Mouse (Mus musculus): Measurements from ENCODE around the gene Vmn1r188. TPM values are rescaled to one million over a fixed set of nuclear protein-coding genes. Genes with fewer than 3 reads are reported as not detected.
"Not testable (repeated sequence)": the region's sequence is repeated elsewhere in the genome, so short reads cannot be mapped to it uniquely, and the experiment has no call there.

Vmn1r188 gene
- polyA plus RNA-seq, 1 experiment: not detected

DNA sequence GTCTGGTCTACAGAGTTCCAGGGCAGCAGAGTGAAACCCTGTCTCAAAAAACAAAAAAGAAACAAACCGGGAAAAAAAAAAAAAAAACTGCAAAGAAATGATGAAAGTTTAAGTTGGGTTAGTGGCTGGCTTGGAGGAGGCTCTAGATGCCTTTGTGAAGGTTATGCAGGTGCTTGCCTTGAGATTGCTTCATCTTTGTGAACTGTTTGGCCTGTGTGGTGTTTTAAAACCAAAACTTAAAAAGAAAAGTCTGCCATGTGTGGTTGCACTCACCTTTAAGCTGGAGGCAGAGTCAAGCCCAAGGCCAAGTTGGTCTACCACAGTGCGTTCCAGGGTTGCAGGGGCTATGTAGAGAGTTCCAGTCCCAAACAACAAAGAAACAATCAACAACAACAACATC lies 35.2 kb upstream of the Vmn1r188 start:
- no peak for DNase-seq (ENCODE audit: extremely low spot score in 1 of 2, low spot score in 1 of 2)

DNA sequence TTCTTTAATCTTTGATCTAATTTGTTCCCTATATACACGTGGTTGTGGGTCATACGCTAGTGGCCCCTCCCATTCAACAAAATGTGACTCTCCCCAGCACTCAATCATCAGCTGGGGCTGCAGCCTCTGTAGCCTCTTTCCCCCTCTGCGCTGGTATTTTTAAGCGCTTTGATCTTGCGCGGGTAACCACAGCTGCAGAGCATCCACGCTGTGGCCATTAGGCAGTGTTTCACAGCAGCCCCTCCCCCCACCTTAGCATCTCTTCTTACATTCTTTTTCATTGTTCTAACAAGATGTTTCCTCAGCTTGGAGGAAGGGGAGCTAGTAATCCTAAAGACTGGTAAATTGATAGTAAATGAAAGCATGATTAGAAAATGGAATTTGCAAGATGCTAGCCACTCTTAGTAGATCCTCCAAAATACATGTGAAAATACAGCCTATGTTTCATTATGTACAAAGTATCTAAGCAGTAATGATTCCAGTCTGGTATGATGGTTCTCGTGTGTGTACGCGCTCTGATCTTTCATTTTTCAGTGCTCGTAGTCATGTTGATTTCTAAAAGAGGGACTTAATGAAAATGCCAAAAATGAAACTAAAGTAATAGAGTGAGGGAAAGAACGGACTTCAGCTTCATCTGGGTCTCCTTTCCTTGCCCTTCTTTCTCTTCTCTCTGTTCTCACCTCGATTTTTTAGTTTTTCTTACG lies 34.4 kb upstream of the Vmn1r188 start:
- DNase-seq (ENCODE audit: extremely low spot score in 1 of 2, low spot score in 1 of 2): peak in 1 of 2 experiments; percentile 40

DNA sequence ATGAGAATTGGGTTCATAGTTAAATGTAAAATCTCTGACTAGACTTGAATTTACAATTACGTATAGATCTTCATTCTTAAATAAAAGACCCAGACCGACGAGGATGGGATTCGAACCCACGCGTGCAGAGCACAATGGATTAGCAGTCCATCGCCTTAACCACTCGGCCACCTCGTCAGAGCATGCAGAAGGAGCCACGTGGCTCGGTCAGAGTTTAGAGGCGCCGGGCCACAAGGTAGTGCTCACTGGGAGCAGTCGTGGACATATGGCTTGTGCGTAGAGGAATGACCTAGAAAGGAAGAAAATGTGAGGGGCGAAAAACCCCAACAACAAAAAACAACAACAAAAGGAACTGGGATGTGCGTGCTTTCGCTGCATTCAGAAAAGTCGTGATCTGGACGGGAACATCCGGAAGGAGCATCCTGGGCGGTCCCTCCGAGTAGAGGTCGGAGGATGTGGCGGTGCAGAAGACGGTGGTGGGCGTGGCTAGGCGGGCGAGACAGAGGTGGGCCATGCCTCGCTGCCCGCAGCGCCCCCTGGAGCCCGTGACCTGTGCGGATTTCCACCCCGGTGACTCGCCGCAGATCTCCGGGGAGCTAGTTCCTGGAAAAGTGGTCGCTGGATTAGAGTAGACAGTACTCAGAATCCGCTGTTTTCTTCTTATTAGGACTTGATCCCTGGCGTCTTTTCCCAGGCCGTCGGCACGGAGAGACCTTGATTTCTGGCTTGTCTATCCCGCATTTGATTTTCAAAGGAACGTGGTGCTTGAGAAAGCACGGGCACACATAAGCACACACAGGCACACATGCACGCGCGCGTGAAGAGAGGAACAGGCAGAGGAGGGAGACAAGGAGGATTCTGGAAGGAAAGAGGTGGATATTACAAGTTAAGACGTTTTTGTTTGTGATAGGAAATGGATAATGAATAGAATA lies 33.4 kb upstream of the Vmn1r188 start:
- peak; percentile 70 to 93 for DNase-seq (ENCODE audit: extremely low spot score in 1 of 2, low spot score in 1 of 2)

DNA sequence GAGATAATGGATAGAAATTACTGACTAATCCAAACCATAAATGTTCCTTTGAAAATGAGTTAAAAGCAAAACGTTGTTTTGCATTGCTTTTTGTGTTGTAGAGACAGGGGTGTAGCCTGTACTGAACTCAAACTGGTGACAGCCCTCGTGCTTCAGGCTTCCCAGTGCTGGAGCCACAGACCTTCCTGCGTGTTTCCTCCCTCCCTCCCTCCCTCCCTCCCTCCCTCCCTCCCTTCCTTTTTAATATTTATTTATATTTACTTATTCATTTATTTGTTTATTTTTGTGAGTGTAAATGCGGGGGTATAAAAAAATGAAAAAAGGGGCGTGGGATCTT lies 32.7 kb upstream of the Vmn1r188 start:
- no peak for DNase-seq (ENCODE audit: extremely low spot score in 1 of 2, low spot score in 1 of 2)

DNA sequence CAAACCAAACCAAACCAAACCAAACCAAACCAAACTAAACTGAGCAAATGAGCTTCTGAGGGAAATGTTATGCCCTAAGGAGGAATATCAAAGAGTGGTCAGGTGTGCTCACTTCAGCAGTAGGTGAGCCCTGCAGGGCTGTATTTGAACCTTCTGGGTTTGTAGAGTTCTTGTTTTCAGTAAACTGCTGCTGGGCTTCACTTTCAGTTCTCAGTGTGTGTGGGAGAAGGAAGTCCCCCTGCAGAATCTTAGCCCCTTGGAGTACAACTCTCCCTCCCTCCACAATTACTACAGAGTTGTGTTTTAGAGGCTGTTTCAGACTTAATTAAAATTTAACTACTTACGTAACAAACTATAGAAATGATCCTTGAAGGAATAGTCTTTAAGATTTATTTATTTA lies 30.5 kb upstream of the Vmn1r188 start:
- no peak for DNase-seq (ENCODE audit: extremely low spot score in 1 of 2, low spot score in 1 of 2)

DNA sequence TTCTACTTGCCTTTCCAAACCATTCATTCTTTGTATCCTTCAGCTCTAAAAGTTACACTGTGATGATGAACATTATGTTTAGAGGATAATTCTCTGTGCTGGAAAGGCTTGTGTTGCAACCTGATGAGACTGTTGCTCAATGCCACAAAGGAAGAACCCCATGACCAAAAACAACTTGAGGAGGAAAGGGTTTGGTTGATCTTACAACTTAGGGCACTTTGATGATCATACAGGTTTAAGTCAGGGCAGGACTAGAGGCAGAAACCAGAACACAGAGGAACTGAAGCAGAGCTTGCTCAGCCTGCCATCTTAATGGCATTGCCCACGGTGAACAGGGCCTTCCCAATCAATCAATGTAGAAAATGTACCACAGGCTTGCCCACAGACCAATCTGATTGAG lies 22.8 kb upstream of the Vmn1r188 start:
- DNase-seq (ENCODE audit: extremely low spot score in 1 of 2, low spot score in 1 of 2): no peak

DNA sequence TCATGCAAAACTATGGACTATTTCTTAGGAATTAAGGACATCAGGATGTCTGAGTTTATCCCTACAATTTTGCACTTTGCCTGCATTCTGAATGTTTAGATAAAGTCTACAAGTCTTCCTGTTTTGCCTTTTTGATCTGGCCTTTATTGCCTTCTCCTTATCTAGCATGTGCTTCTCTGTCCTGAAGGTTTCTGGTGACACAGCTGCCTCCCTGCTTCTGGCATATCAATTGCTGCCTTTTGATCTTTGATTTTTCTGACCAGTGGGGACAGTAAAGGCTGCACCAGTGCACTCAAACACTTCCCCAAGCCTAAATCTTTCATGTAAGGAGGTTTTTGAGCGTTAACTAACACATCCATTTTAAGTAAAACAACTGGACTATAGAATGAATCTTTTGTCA lies 20.8 kb upstream of the Vmn1r188 start:
- no peak for DNase-seq (ENCODE audit: extremely low spot score in 1 of 2, low spot score in 1 of 2)

DNA sequence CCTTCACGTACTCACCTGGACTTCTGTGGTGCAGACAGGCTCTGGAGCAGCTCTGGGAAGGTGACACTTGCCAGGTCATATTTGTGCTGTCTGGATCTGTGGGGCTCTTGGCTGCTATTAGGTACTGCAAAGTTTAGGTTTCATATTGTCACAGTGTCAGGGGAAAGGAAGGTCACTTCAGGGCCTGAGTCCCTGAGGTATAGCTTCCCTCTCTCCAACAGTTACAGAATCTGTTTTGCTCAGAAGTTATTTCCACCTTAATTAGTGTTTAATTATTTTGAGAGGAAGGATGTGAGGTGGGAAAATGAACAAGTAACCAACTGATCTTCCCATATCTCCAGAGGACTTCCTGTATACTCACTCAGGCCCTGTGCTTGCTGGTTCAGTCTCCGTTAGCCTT lies 21.5 kb downstream of the Vmn1r188 start, which contains the start of gene Vmn1r189:
Gene Vmn1r189, minus strand, starts transcription at position 101 of the 400 bp plus-strand sequence.
- not testable (repeated sequence) for DNase-seq (ENCODE audit: extremely low spot score in 1 of 2, low spot score in 1 of 2)

DNA sequence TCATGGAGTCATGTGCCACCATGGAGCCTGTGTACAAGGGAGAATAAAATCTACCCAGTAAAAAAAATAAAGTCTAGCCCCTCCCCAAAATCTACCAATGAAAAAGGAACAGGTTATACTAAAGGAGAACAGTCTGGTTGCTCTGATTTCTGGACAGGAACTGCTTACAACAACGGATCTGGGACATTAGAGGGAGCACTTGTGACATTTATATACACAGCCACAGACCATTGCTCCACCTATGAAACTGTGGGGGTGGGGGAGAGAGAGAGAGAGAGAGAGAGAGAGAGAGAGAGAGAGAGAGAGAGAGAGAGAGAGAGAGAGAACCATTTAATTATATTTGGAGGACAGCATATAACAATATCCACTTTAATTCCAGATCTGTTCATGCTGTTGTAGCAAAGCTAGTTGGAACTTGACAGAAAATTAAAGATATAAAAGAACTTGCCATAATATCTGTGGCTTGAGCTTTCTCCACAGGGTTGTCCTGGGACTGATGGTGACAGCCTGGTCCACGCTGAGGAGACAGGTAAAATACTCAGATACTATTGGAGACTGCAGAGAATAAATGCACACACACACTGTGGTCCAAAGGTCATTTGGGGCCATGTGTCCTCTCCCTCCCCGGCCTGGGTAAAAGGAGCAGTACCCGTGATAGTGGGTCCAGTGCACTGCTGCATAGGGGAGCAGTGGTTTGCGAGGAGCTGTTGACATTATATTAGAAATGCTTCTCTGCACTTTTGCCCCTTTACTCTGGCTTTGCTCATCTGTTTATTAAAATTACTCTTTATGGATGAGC lies 52.5 kb downstream of the Vmn1r188 start:
- DNase-seq (ENCODE audit: extremely low spot score in 1 of 2, low spot score in 1 of 2): not testable (repeated sequence)

Other genes with a start within 250 kb of the Vmn1r188 start
- gene Zfp184, start 139.3 kb upstream of the Vmn1r188 start, polyA plus RNA-seq (2012; rRNA removed): 2.2 and 2.6 TPM in 2 replicates
- not detected in 2 replicates for gene Pom121l2, start 103.2 kb upstream of the Vmn1r188 start, polyA plus RNA-seq (2012; rRNA removed)
- 0.56 and 1.4 TPM in 2 replicates for gene Prss16, start 74.7 kb upstream of the Vmn1r188 start, polyA plus RNA-seq (2012; rRNA removed)
- 0.80 TPM in 1 of 2 replicates, not detected in the other for gene Hist1h2ah, start 48.9 kb upstream of the Vmn1r188 start, polyA plus RNA-seq (2012; rRNA removed)
- 0.36 and 0.65 TPM in 2 replicates for gene Hist1h2bk, start 48.6 kb upstream of the Vmn1r188 start, polyA plus RNA-seq (2012; rRNA removed)
- gene Hist1h4i, start 43.1 kb upstream of the Vmn1r188 start, polyA plus RNA-seq (2012; rRNA removed): 12.2 and 13.3 TPM in 2 replicates
- 0.36 and 0.38 TPM in 2 replicates for gene Hist1h2ag, start 41.5 kb upstream of the Vmn1r188 start, polyA plus RNA-seq (2012; rRNA removed)
- 0.78 and 1.6 TPM in 2 replicates for gene Hist1h2bj, start 41.2 kb upstream of the Vmn1r188 start, polyA plus RNA-seq (2012; rRNA removed)
- not detected in 2 replicates for gene Vmn1r189, start 21.4 kb downstream of the Vmn1r188 start, polyA plus RNA-seq (2012; rRNA removed)
- gene Vmn1r191, start 99.5 kb downstream of the Vmn1r188 start, polyA plus RNA-seq (2012; rRNA removed): not detected in 2 replicates
- gene Vmn1r192, start 106.7 kb downstream of the Vmn1r188 start, polyA plus RNA-seq (2012; rRNA removed): not detected in 2 replicates
- not detected in 2 replicates for gene Vmn1r193, start 138.7 kb downstream of the Vmn1r188 start, polyA plus RNA-seq (2012; rRNA removed)
- gene Vmn1r194, start 159.8 kb downstream of the Vmn1r188 start, polyA plus RNA-seq (2012; rRNA removed): not detected in 2 replicates
- not detected in 2 replicates for gene Vmn1r195, start 186.1 kb downstream of the Vmn1r188 start, polyA plus RNA-seq (2012; rRNA removed)
- gene Vmn1r196, start 205.5 kb downstream of the Vmn1r188 start, polyA plus RNA-seq (2012; rRNA removed): not detected in 2 replicates
- gene Vmn1r197, start 240.1 kb downstream of the Vmn1r188 start, polyA plus RNA-seq (2012; rRNA removed): not detected in 2 replicates

Data from frontal cortex, adult 2 months (tissue).